Mouse (Mus musculus) liver, adult 2 months (tissue): ENCODE results near the gene St3gal2. TPM values are rescaled to one million over a fixed set of nuclear protein-coding genes. Genes with fewer than 3 reads are reported as not detected.

Experiments used
- DNase-seq: peaks from one replicate; pipeline ENCODE4 v3.0.0-alpha.2; 2011; ENCODE audit warnings: low read depth, low spot score; ENCODE audit errors: extremely low read depth
- H3K27ac ChIP-seq: fragments of 200-500 bp; replicated peaks from 2 replicates; pipeline ENCODE4 v1.5.1; 2012; ENCODE audit warnings: low read depth, mild to moderate bottlenecking, control low read depth, inconsistent platforms, low read length; ENCODE audit not compliant: insufficient read depth
- H3K27me3 ChIP-seq: fragments of 200-500 bp; 2 replicates; pipeline ENCODE4 v1.6.1; 2012; ENCODE audit warnings: mild to moderate bottlenecking, moderate library complexity, low read length, inconsistent platforms; ENCODE audit not compliant: control insufficient read depth, insufficient read depth
- H3K36me3 ChIP-seq: fragments of 200-500 bp; 2 replicates; pipeline ENCODE4 v1.6.1; 2012; ENCODE audit warnings: low read length, inconsistent platforms; ENCODE audit not compliant: control insufficient read depth, insufficient read depth
- H3K4me1 ChIP-seq: fragments of 200-500 bp; 2 replicates; pipeline ENCODE4 v1.6.1; 2011; ENCODE audit warnings: low read length; ENCODE audit not compliant: control insufficient read depth, insufficient read depth
- H3K4me3 ChIP-seq: fragments of 200-500 bp; 2 replicates; pipeline ENCODE4 v1.5.1; 2011; ENCODE audit warnings: low read depth, mild to moderate bottlenecking, control low read depth, low read length, moderate library complexity; ENCODE audit not compliant: insufficient read depth
- H3K79me2 ChIP-seq: fragments of 200-500 bp; 2 replicates; pipeline ENCODE4 v1.6.1; 2012; ENCODE audit warnings: inconsistent platforms, mild to moderate bottlenecking, low read length, moderate library complexity; ENCODE audit not compliant: control insufficient read depth, insufficient read depth
- H3K9ac ChIP-seq: fragments of 200-500 bp; 2 replicates; pipeline ENCODE4 v1.6.1; 2012; ENCODE audit warnings: low read depth, mild to moderate bottlenecking, control low read depth, inconsistent platforms, low read length
- CTCF ChIP-seq: fragments of 200-500 bp; IDR thresholded peaks from 2 replicates; pipeline ENCODE4 v1.5.1; 2011; ENCODE audit warnings: low read depth, low read length, control low read depth
- POLR2A ChIP-seq: fragments of 200-500 bp; IDR thresholded peaks from 2 replicates; pipeline ENCODE4 v1.6.1; 2011; ENCODE audit warnings: low read length, control low read depth; ENCODE audit not compliant: insufficient read depth; ENCODE audit errors: extremely low read depth
- WGBS: fragments of 180-500 bp; shearing (Covaris S2); methylation state at CpG from one replicate; pipeline ENCODE4 v1.1.7; 2018; 5-methylcytosine and 5-hydroxymethylcytosine counted together
- polyA plus RNA-seq: library from polyadenylated mRNA; depleted of rRNA; stranded (reverse); fragments of >200 nt; gene quantifications from 2 replicates; pipeline ENCODE4 v1.2.3, GENCODE M21; 2012
- total RNA-seq: library from RNA; depleted of rRNA; stranded (reverse); fragments of >200 nt; gene quantifications from 2 replicates; pipeline ENCODE4 v1.2.3, GENCODE M21; 2014

St3gal2 gene
- total and polyA plus RNA-seq, 2 experiments, result 0.83 to 1.5 TPM

- Histone ChIP-seq H3K4me1 (no peaks in the 10 kb centered on the region), H3K27me3 (no peaks in the 10 kb centered on the region), H3K4me3 (no peak overlapping the region), H3K27ac (no peak overlapping the region), H3K79me2 (no peaks in the 10 kb centered on the region), H3K9ac (no peak overlapping the region), H3K36me3 (no peaks in the 10 kb centered on the region; the same call in none of the 2 replicates)
- WGBS, result 92% methylated on average over 10 of the region's 10 CpGs
- no peak for DNase-seq
- TF ChIP-seq POLR2A (no peak), CTCF (no peak)
These were observed 32.2 kb upstream of the St3gal2 start for GRCm38 (mm10) chr8:110887551-110887950.

- Histone ChIP-seq H3K79me2 (no peaks in the 10 kb centered on the region), H3K27me3 (no peaks in the 10 kb centered on the region), H3K4me1 (no peaks in the 10 kb centered on the region), H3K36me3 (no peaks in the 10 kb centered on the region; the same call in none of the 2 replicates), H3K27ac (no peak overlapping the region), H3K4me3 (no peak overlapping the region), H3K9ac (no peak overlapping the region)
- TF ChIP-seq CTCF (no peak), POLR2A (no peak)
- 94% methylated on average over 8 of the region's 8 CpGs for WGBS
- no peak for DNase-seq
These were observed 31.3 kb upstream of the St3gal2 start for GRCm38 (mm10) chr8:110888441-110888840.

- no peak for DNase-seq
- Histone ChIP-seq H3K4me1 (no peaks in the 10 kb centered on the region), H3K79me2 (no peaks in the 10 kb centered on the region), H3K27me3 (no peaks in the 10 kb centered on the region), H3K4me3 (no peak overlapping the region), H3K9ac (no peak overlapping the region), H3K27ac (no peak overlapping the region), H3K36me3 (no peaks in the 10 kb centered on the region; the same call in none of the 2 replicates)
- TF ChIP-seq CTCF, result no peak
- no peak for TF ChIP-seq POLR2A
- WGBS, result 89% methylated on average over 16 of the region's 16 CpGs
These were observed 30.9 kb upstream of the St3gal2 start for GRCm38 (mm10) chr8:110888860-110889259.

GRCm38 (mm10) chr8:110889904-110890470 lies 29.7 kb upstream of the St3gal2 start:
- Histone ChIP-seq H3K4me3 (no peak overlapping the region), H3K36me3 (no peaks in the 10 kb centered on the region; the same call in none of the 2 replicates), H3K27ac (no peak overlapping the region), H3K27me3 (no peaks in the 10 kb centered on the region), H3K9ac (no peak overlapping the region), H3K79me2 (no peaks in the 10 kb centered on the region), H3K4me1 (no peaks in the 10 kb centered on the region)
- 83% methylated on average over 12 of the region's 12 CpGs for WGBS
- no peak for DNase-seq
- TF ChIP-seq CTCF (no peak), POLR2A (no peak)

GRCm38 (mm10) chr8:110892040-110892439 lies 27.7 kb upstream of the St3gal2 start:
- H3K79me2 ChIP-seq, result no peaks in the 10 kb centered on the region
- no peak overlapping the region for H3K4me3 ChIP-seq
- H3K27me3 ChIP-seq, result no peaks in the 10 kb centered on the region
- TF ChIP-seq POLR2A (no peak), CTCF (0 out of 2 replicates have a peak, but pooled peaks have one; percentile 10)
- no peak overlapping the region for H3K27ac ChIP-seq
- H3K9ac ChIP-seq, result no peak overlapping the region
- H3K4me1 ChIP-seq, result no peaks in the 10 kb centered on the region
- no peaks in the 10 kb centered on the region; the same call in none of the 2 replicates for H3K36me3 ChIP-seq
- DNase-seq, result no peak
- 95% methylated on average over 7 of the region's 7 CpGs for WGBS

GRCm38 (mm10) chr8:110892913-110893312 lies 26.8 kb upstream of the St3gal2 start:
- no peak overlapping the region for H3K4me3 ChIP-seq
- H3K4me1 ChIP-seq, result no peaks in the 10 kb centered on the region
- H3K79me2 ChIP-seq, result no peaks in the 10 kb centered on the region
- DNase-seq, result no peak
- no peaks in the 10 kb centered on the region for H3K27me3 ChIP-seq
- H3K9ac ChIP-seq, result no peak overlapping the region
- 95% methylated on average over 2 of the region's 2 CpGs for WGBS
- no peaks in the 10 kb centered on the region; the same call in none of the 2 replicates for H3K36me3 ChIP-seq
- TF ChIP-seq POLR2A, result no peak
- no peak for TF ChIP-seq CTCF
- no peak overlapping the region for H3K27ac ChIP-seq
